Mouse (Mus musculus): Measurements from ENCODE around the gene Camk2d.
A peak's percentile ranks its signal among the peaks of the same experiment; 100 is the strongest.

DNA sequence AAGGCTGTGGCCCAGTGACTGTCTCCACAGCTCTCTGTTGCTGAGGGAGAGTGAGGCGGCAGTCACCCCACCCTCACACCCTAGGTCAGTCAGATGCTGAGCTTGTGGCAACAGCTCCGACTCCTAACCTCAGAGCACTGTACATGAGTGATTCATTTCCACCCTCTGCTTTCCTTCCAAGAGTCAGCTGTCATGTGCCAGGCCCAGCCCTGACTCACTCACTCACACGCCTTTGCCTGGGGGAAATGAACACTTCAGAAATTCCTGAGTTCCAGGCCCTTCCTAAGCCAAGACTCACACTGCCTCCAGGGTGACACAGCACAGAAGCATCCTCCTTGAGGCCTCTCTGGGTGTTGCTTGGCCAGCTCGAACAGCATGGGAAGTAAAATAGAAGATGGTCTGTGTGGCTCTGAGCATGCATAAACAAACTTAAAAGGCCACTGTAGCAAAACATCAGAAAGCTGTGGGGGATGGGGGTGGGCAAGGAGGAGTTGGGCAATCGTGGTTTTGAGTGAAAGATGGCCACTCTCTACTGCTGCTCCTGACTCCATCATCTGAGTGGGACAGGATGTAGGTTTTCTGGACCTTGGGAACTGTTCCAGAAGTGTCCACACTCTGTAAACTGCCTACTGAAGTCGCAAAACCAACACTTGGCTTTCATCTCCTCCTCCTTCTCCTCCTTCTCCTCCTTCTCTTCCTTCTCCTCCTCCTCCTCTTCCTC, 235.5 kb downstream of the Camk2d start:
- TF ChIP-seq CTCF (IDR thresholded peaks at IDR 0.05; ENCODE audit: low read depth) (peak; percentile 33; the same call in 1 of the 2 replicates), EP300 (optimal IDR thresholded peaks at IDR 0.05) (no peak)

All from stomach, postnatal 0 days (tissue).